Mouse (Mus musculus): ENCODE results near the gene Gnat2. TPM values are rescaled to one million over a fixed set of nuclear protein-coding genes. Genes with fewer than 3 reads are reported as not detected.

Gnat2 gene
- polyA plus RNA-seq, 1 experiment from 2014 or later, result 0.43 TPM

- TF ChIP-seq CTCF (IDR thresholded peaks at IDR 0.05; ENCODE audit: low read depth), result no peak
- Histone ChIP-seq H3K9me3 (ENCODE audit: control insufficient read depth) (no peaks in the 10 kb centered on the region), H3K4me3 (ENCODE audit: low read depth, low read length) (peak within 1 kb of the TSS; percentile 99), H3K9ac (ENCODE audit: low read depth, low read length) (peak within 1 kb of the TSS; percentile 96), H3K4me2 (replicated peaks; ENCODE audit: low read depth) (peak within 1 kb of the TSS; percentile 69), H3K4me1 (replicated peaks; ENCODE audit: control insufficient read depth, insufficient read depth, low read length) (no peaks in the 10 kb centered on the region), H3K36me3 (ENCODE audit: control insufficient read depth, insufficient read depth) (no peaks in the 10 kb centered on the region), H3K27ac (ENCODE audit: low read depth, low read length) (peak within 1 kb of the TSS; percentile 94), H3K27me3 (replicated peaks; ENCODE audit: control insufficient read depth, insufficient read depth, low read length) (no peaks in the 10 kb centered on the region)
- peak; percentile 91 for ATAC-seq
- under 1% methylated on average over 63 of the region's 63 CpGs for WGBS
Measured at GRCm38 (mm10) chr3:108145534-108146445, 53.2 kb downstream of the Gnat2 start, which contains the start of gene Gnai3. Gene Gnai3, minus strand, starts transcription at chr3:108146146.

- H3K4me3 ChIP-seq (ENCODE audit: low read depth, low read length), result peak overlapping the region; percentile 99
- H3K36me3 ChIP-seq (ENCODE audit: control insufficient read depth, insufficient read depth), result no peaks in the 10 kb centered on the region
- WGBS, result 44% methylated on average over 5 of the region's 5 CpGs
- H3K4me1 ChIP-seq (replicated peaks; ENCODE audit: control insufficient read depth, insufficient read depth, low read length), result no peaks in the 10 kb centered on the region
- no peaks in the 10 kb centered on the region for H3K27me3 ChIP-seq (replicated peaks; ENCODE audit: control insufficient read depth, insufficient read depth, low read length)
- TF ChIP-seq CTCF (IDR thresholded peaks at IDR 0.05; ENCODE audit: low read depth), result no peak
- H3K9me3 ChIP-seq (ENCODE audit: control insufficient read depth), result no peaks in the 10 kb centered on the region
- ATAC-seq, result no peak
- no peak overlapping the region for H3K9ac ChIP-seq (ENCODE audit: low read depth, low read length)
- peak overlapping the region; percentile 69 for H3K4me2 ChIP-seq (replicated peaks; ENCODE audit: low read depth)
- no peak overlapping the region for H3K27ac ChIP-seq (ENCODE audit: low read depth, low read length)
Measured at GRCm38 (mm10) chr3:108146671-108147070, 54.1 kb downstream of the Gnat2 start.

- Histone ChIP-seq H3K27me3 (replicated peaks; ENCODE audit: control insufficient read depth, insufficient read depth, low read length) (no peaks in the 10 kb centered on the region), H3K9me3 (ENCODE audit: control insufficient read depth) (no peaks in the 10 kb centered on the region), H3K9ac (ENCODE audit: low read depth, low read length) (no peak overlapping the region), H3K27ac (ENCODE audit: low read depth, low read length) (peak overlapping the region; percentile 9; the same call in 1 of the 2 replicates), H3K4me2 (replicated peaks; ENCODE audit: low read depth) (0 out of 2 replicates have a peak overlapping the region, but pooled peaks have one; percentile 7), H3K4me3 (ENCODE audit: low read depth, low read length) (no peak overlapping the region), H3K36me3 (ENCODE audit: control insufficient read depth, insufficient read depth) (no peaks in the 10 kb centered on the region), H3K4me1 (replicated peaks; ENCODE audit: control insufficient read depth, insufficient read depth, low read length) (no peaks in the 10 kb centered on the region)
- peak; percentile 68 for ATAC-seq
- TF ChIP-seq CTCF (IDR thresholded peaks at IDR 0.05; ENCODE audit: low read depth), result peak; percentile 98
- 60% methylated on average over 11 of the region's 11 CpGs for WGBS
Measured at GRCm38 (mm10) chr3:108147386-108148235, 55.0 kb downstream of the Gnat2 start.

Other genes starting within 250 kb of the Gnat2 start
- gene Eps8l3, start 215.6 kb upstream of the Gnat2 start, polyA plus RNA-seq (2015; fragmentation: Nextera tagmentation; extraction: Ambion mirVana), result 475 and 488 TPM in 2 replicates
- 157 and 172 TPM in 2 replicates for gene Gstm5, start 197.0 kb upstream of the Gnat2 start, polyA plus RNA-seq (2015; fragmentation: Nextera tagmentation; extraction: Ambion mirVana)
- 13.0 TPM in 2 replicates for gene Gstm7, start 161.0 kb upstream of the Gnat2 start, polyA plus RNA-seq (2015; fragmentation: Nextera tagmentation; extraction: Ambion mirVana)
- gene Gstm6, start 149.0 kb upstream of the Gnat2 start, polyA plus RNA-seq (2015; fragmentation: Nextera tagmentation; extraction: Ambion mirVana), result 21.6 and 21.9 TPM in 2 replicates
- 53.9 and 60.7 TPM in 2 replicates for gene Gstm3, start 123.5 kb upstream of the Gnat2 start, polyA plus RNA-seq (2015; fragmentation: Nextera tagmentation; extraction: Ambion mirVana)
- 94.6 and 108 TPM in 2 replicates for gene Gstm2, start 106.3 kb upstream of the Gnat2 start, polyA plus RNA-seq (2015; fragmentation: Nextera tagmentation; extraction: Ambion mirVana)
- 92.7 and 96.3 TPM in 2 replicates for gene Gstm1, start 74.8 kb upstream of the Gnat2 start, polyA plus RNA-seq (2015; fragmentation: Nextera tagmentation; extraction: Ambion mirVana)
- gene Gstm4, start 47.9 kb upstream of the Gnat2 start, polyA plus RNA-seq (2015; fragmentation: Nextera tagmentation; extraction: Ambion mirVana), result 28.4 and 30.5 TPM in 2 replicates
- gene Ampd2, start 6.1 kb upstream of the Gnat2 start, polyA plus RNA-seq (2015; fragmentation: Nextera tagmentation; extraction: Ambion mirVana), result 17.6 and 18.2 TPM in 2 replicates
- 99.6 and 101 TPM in 2 replicates for gene Gnai3, start 53.4 kb downstream of the Gnat2 start, polyA plus RNA-seq (2015; fragmentation: Nextera tagmentation; extraction: Ambion mirVana)
- 0.05 and 0.13 TPM in 2 replicates for gene Gpr61, start 62.1 kb downstream of the Gnat2 start, polyA plus RNA-seq (2015; fragmentation: Nextera tagmentation; extraction: Ambion mirVana)
- 2.8 and 2.9 TPM in 2 replicates for gene Amigo1, start 93.5 kb downstream of the Gnat2 start, polyA plus RNA-seq (2015; fragmentation: Nextera tagmentation; extraction: Ambion mirVana)
- 6.3 and 6.7 TPM in 2 replicates for gene Cyb561d1, start 108.4 kb downstream of the Gnat2 start, polyA plus RNA-seq (2015; fragmentation: Nextera tagmentation; extraction: Ambion mirVana)
- gene Atxn7l2, start 118.1 kb downstream of the Gnat2 start, polyA plus RNA-seq (2015; fragmentation: Nextera tagmentation; extraction: Ambion mirVana), result 3.4 and 4.0 TPM in 2 replicates
- gene Sypl2, start 133.9 kb downstream of the Gnat2 start, polyA plus RNA-seq (2015; fragmentation: Nextera tagmentation; extraction: Ambion mirVana), result 0.26 and 0.51 TPM in 2 replicates
- 166 and 179 TPM in 2 replicates for gene Psma5, start 164.1 kb downstream of the Gnat2 start, polyA plus RNA-seq (2015; fragmentation: Nextera tagmentation; extraction: Ambion mirVana)
- 4.6 and 5.2 TPM in 2 replicates for gene Sort1, start 191.3 kb downstream of the Gnat2 start, polyA plus RNA-seq (2015; fragmentation: Nextera tagmentation; extraction: Ambion mirVana)

Data from intestine, postnatal 0 days (tissue).